Mouse (Mus musculus): ENCODE measurements at regions not wholly inside any gene's neighbourhood (a gene's known extent, or its start where the extent isn't known, plus 50 kb on each side); places are given as distances from the start of the nearest gene placed in this dataset.

GRCm38 (mm10) chr12:58401904-58402303, 132.8 kb upstream of the Clec14a start:
- TF ChIP-seq MEF2A (IDR thresholded peaks at IDR 0.05; ENCODE audit: borderline replicate concordance, low read depth, low read length) (no peak), PAX5 (IDR thresholded peaks at IDR 0.05; ENCODE audit: low read length) (no peak), TBP (conservative IDR thresholded peaks at IDR 0.05; ENCODE audit: low read depth, low read length) (no peak), CTCF (conservative IDR thresholded peaks at IDR 0.05 in 1 of 2, IDR thresholded peaks at IDR 0.05 in 1 of 2; ENCODE audit: low read depth in 2 of 2, low read length in 2 of 2) (no peak), CHD1 (IDR thresholded peaks at IDR 0.05; ENCODE audit: low read depth, low read length) (no peak), POLR2A (IDR thresholded peaks at IDR 0.05; ENCODE audit: low read depth, low read length) (no peak), ZMIZ1 (IDR thresholded peaks at IDR 0.05; ENCODE audit: low read depth, low read length) (no peak)
